Mouse (Mus musculus) kidney, adult 9 months (tissue): Measurements from ENCODE around the gene Prdx2.

Experiments used
- DNase-seq: peaks from one replicate; pipeline ENCODE4 v3.0.0; 2022

Prdx2 gene

DNA sequence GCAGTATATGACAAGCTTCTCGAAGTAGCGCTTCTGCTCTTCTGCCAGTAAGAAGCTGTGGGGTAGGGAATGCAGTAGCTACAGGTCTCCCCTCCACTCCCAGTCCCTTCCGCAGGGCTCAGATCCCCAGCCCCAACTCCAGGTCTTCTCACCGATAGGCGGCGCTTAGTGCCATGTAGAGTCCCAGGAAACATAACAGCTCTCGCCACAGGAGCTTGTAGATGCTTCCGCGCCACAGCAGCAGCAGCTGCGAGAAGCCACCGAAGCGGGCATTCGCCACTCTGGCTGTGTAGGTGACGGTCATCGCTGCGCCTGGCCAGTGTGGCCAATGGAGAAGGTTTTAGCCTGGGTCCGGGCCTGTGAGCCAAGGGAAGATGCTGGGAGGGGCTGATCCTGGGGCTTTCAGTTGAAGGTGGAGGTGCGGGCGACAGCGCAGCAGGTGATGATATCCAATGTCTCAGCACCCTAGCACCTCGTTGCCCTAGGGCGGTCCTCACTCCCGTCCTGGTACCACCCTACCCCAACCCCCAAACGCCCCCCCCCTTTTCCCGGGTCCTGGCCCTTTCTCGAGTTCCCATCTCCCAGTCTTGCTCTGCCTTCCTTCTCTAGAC, 43.9 kb downstream of the Prdx2 start:
- DNase-seq, result peak; percentile 85

DNA sequence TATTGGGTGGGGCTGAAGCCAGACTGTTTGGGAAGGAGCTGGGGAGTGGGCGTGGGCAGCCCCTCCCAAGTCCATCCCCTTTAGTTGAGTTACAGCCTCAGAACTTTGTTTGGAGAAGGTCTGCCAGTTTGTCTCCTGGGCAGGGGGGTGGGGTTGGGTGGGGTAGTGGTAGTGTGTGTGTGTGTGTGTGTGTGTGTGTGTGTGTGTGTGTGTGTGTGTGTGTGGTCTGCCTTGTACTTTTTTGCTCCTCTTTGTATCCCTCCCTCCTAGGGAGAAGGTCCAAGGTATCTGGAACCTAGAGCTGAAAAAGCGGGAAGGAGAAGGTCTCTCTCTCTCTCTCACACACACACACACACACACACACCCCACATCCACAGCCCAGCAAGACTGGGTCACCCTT, 45.0 kb downstream of the Prdx2 start, which contains the start of gene Best2:
Gene Best2 (minus strand): TSS at position 101 of the 400 bp plus-strand sequence.
- no peak for DNase-seq

GRCm38 (mm10) chr8:85016724-85017123, 47.3 kb downstream of the Prdx2 start:
- DNase-seq, result no peak

GRCm38 (mm10) chr8:85017209-85017608, 47.8 kb downstream of the Prdx2 start:
- DNase-seq, result no peak

DNA sequence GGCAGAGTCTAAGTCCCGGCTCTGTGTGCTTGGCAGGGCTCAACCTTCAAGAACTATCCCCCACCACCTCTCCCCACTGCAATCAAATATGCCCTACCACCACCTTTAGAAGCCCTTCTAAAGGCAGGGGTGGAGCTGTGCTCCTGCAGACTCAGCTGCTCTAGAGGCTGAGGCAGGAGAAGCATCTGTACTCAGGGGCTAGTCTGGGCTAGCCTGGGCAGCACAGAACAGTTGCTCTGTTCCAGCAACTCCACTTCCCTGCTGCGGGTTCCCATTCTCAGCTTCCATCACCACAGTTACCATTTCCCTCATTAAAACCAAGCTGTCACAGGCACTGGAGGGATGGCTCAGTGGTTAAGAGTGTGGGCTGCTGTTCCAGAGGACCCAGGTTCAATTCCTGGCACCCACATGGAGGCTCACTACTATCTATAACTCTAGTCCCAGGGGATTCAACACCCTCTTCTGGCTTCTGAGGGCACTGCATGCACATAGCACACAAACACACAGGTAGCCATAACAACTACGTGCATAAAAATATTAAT, 52.2 kb downstream of the Prdx2 start:
- DNase-seq, result no peak

GRCm38 (mm10) chr8:85023846-85024245, 54.5 kb downstream of the Prdx2 start:
- no peak for DNase-seq
